Mouse (Mus musculus) E14TG2a.4 (cell line): ENCODE data around the gene Hsd17b7.
A peak's percentile ranks its signal among the peaks of the same experiment; 100 is the strongest.

Experiments used
- H3K27me3 ChIP-seq: 2 replicates; pipeline ENCODE4 v1.6.1; 2014; ENCODE audit warnings: low read length, control low read depth; ENCODE audit not compliant: insufficient read depth
- H3K36me3 ChIP-seq: 2 replicates; pipeline ENCODE4 v1.6.1; 2014; ENCODE audit warnings: low read length, control low read depth; ENCODE audit not compliant: insufficient read depth
- H3K4me1 ChIP-seq: replicated peaks from 2 replicates; pipeline ENCODE4 v1.6.1; 2014; ENCODE audit warnings: low read depth, low read length, control low read depth
- H3K4me3 ChIP-seq: replicated peaks from 2 replicates; pipeline ENCODE4 v1.5.1; 2014; ENCODE audit warnings: mild to moderate bottlenecking, low read length
- H3K9me3 ChIP-seq: 2 replicates; pipeline ENCODE4 v1.6.1; 2014; ENCODE audit warnings: low read length, control low read depth
- CTCF ChIP-seq: conservative IDR thresholded peaks from 2 replicates; pipeline ENCODE4 v1.5.1; 2014; ENCODE audit warnings: low read length
- NANOG ChIP-seq: IDR thresholded peaks from 2 replicates; pipeline ENCODE4 v1.6.1; 2014; ENCODE audit warnings: borderline replicate concordance, low read length, mixed read lengths
- POU5F1 ChIP-seq: IDR thresholded peaks from 2 replicates; pipeline ENCODE4 v1.6.1; 2014; ENCODE audit warnings: low read length, borderline replicate concordance

Hsd17b7 gene

GRCm38 (mm10) chr1:169928454-169928971, 40.5 kb downstream of the Hsd17b7 start, which contains the start of gene Ccdc190:
Gene Ccdc190, plus strand, starts transcription at chr1:169928648.
- TF ChIP-seq CTCF (no peak), NANOG (no peak), POU5F1 (no peak)
- H3K9me3 ChIP-seq: no peaks in the 10 kb centered on the region
- peaks cover 16% of the 10 kb centered on the region for H3K4me1 ChIP-seq
- H3K27me3 ChIP-seq: peaks cover 5% of the 10 kb centered on the region
- no peak within 1 kb of the TSS for H3K4me3 ChIP-seq
- H3K36me3 ChIP-seq: no peaks in the 10 kb centered on the region

GRCm38 (mm10) chr1:169927753-169928369, 41.2 kb downstream of the Hsd17b7 start:
- TF ChIP-seq NANOG (no peak), POU5F1 (no peak), CTCF (no peak)
- peaks cover 5% of the 10 kb centered on the region for H3K27me3 ChIP-seq
- H3K4me3 ChIP-seq: no peak overlapping the region
- H3K4me1 ChIP-seq: peaks cover 16% of the 10 kb centered on the region
- no peaks in the 10 kb centered on the region for H3K9me3 ChIP-seq
- no peaks in the 10 kb centered on the region for H3K36me3 ChIP-seq

- Histone ChIP-seq H3K4me1 (peaks cover 16% of the 10 kb centered on the region), H3K36me3 (no peaks in the 10 kb centered on the region), H3K27me3 (peaks cover 10% of the 10 kb centered on the region), H3K4me3 (no peak overlapping the region), H3K9me3 (no peaks in the 10 kb centered on the region)
- TF ChIP-seq NANOG (no peak), POU5F1 (no peak), CTCF (no peak)
Measured at GRCm38 (mm10) chr1:169924567-169924966, 44.5 kb downstream of the Hsd17b7 start.

GRCm38 (mm10) chr1:169921710-169922211, 47.3 kb downstream of the Hsd17b7 start:
- peaks cover 6% of the 10 kb centered on the region; the same call in 1 of the 2 replicates for H3K27me3 ChIP-seq
- TF ChIP-seq NANOG (no peak), CTCF (peak; percentile 42), POU5F1 (no peak)
- no peaks in the 10 kb centered on the region for H3K36me3 ChIP-seq
- H3K4me3 ChIP-seq: no peak overlapping the region
- H3K4me1 ChIP-seq: no peaks in the 10 kb centered on the region
- no peaks in the 10 kb centered on the region for H3K9me3 ChIP-seq

GRCm38 (mm10) chr1:169919211-169919610, 49.8 kb downstream of the Hsd17b7 start:
- Histone ChIP-seq H3K36me3 (no peaks in the 10 kb centered on the region), H3K27me3 (peaks cover 6% of the 10 kb centered on the region; the same call in 1 of the 2 replicates), H3K4me1 (no peaks in the 10 kb centered on the region), H3K9me3 (peaks cover under 1% of the 10 kb centered on the region; the same call in 1 of the 2 replicates), H3K4me3 (no peak overlapping the region)
- TF ChIP-seq CTCF (peak; percentile 66), NANOG (no peak), POU5F1 (no peak)

- Histone ChIP-seq H3K36me3 (no peaks in the 10 kb centered on the region), H3K4me1 (no peaks in the 10 kb centered on the region), H3K9me3 (peaks cover 3% of the 10 kb centered on the region; the same call in 1 of the 2 replicates), H3K4me3 (no peak overlapping the region), H3K27me3 (peaks cover 6% of the 10 kb centered on the region; the same call in 1 of the 2 replicates)
- TF ChIP-seq POU5F1: no peak
- TF ChIP-seq CTCF: peak; percentile 64
- TF ChIP-seq NANOG: no peak
Measured at GRCm38 (mm10) chr1:169917998-169918397, 51.0 kb downstream of the Hsd17b7 start.

GRCm38 (mm10) chr1:169917115-169917796, 51.8 kb downstream of the Hsd17b7 start:
- no peak for TF ChIP-seq POU5F1
- no peak for TF ChIP-seq NANOG
- peaks cover 3% of the 10 kb centered on the region; the same call in 1 of the 2 replicates for H3K9me3 ChIP-seq
- H3K4me1 ChIP-seq: no peaks in the 10 kb centered on the region
- no peak overlapping the region for H3K4me3 ChIP-seq
- H3K36me3 ChIP-seq: no peaks in the 10 kb centered on the region
- peaks cover 6% of the 10 kb centered on the region; the same call in 1 of the 2 replicates for H3K27me3 ChIP-seq

GRCm38 (mm10) chr1:169916659-169917058, 52.4 kb downstream of the Hsd17b7 start:
- Histone ChIP-seq H3K36me3 (no peaks in the 10 kb centered on the region), H3K9me3 (peaks cover 3% of the 10 kb centered on the region; the same call in 1 of the 2 replicates), H3K4me1 (no peaks in the 10 kb centered on the region), H3K27me3 (peaks cover 6% of the 10 kb centered on the region; the same call in 1 of the 2 replicates), H3K4me3 (no peak overlapping the region)
- TF ChIP-seq NANOG (no peak), POU5F1 (no peak), CTCF (no peak)
